Mouse (Mus musculus) intestine, embryonic 15.5 days (tissue): ENCODE results near the gene Hist1h4k. TPM values are rescaled to one million over a fixed set of nuclear protein-coding genes. Genes with fewer than 3 reads are reported as not detected.

Experiments
- ATAC-seq: fragments of 200-750 bp; cut with Nextera tagmentation; 2 replicates; pipeline ENCODE4 v1.8.0; 2017; ENCODE audit warnings: moderate TSS enrichment, moderate library complexity
- H3K27ac ChIP-seq: fragments of 300-500 bp; sonication (generic); 2 replicates; pipeline ENCODE4 v1.5.1; 2015; ENCODE audit warnings: mild to moderate bottlenecking, inconsistent platforms
- H3K27me3 ChIP-seq: fragments of 300-500 bp; sonication (generic); replicated peaks from 2 replicates; pipeline ENCODE4 v1.6.1; 2015; ENCODE audit warnings: inconsistent platforms
- H3K36me3 ChIP-seq: fragments of 300-500 bp; sonication (generic); 2 replicates; pipeline ENCODE4 v1.6.1; 2015; ENCODE audit warnings: inconsistent platforms
- H3K4me1 ChIP-seq: fragments of 300-500 bp; sonication (generic); replicated peaks from 2 replicates; pipeline ENCODE4 v1.6.1; 2015; ENCODE audit warnings: inconsistent platforms
- H3K4me2 ChIP-seq: fragments of 300-500 bp; sonication (generic); replicated peaks from 2 replicates; pipeline ENCODE4 v1.6.1; 2015; ENCODE audit warnings: mild to moderate bottlenecking, inconsistent platforms
- H3K4me3 ChIP-seq: fragments of 300-500 bp; sonication (generic); replicated peaks from 2 replicates; pipeline ENCODE4 v1.5.1; 2015; ENCODE audit warnings: inconsistent platforms
- H3K9ac ChIP-seq: fragments of 300-500 bp; sonication (generic); 2 replicates; pipeline ENCODE4 v1.6.1; 2015; ENCODE audit warnings: inconsistent platforms
- H3K9me3 ChIP-seq: fragments of 300-500 bp; sonication (generic); 2 replicates; pipeline ENCODE4 v1.6.1; 2016; ENCODE audit warnings: inconsistent platforms
- WGBS: fragments of 180-500 bp; shearing (Covaris S2); methylation state at CpG from one replicate; pipeline ENCODE4 v1.1.7; 2015; 5-methylcytosine and 5-hydroxymethylcytosine counted together
- polyA plus RNA-seq: library from polyadenylated mRNA; unstranded; fragments of >200 nt; fragmentation: Nextera tagmentation; extraction: Ambion mirVana; gene quantifications from 2 replicates; pipeline ENCODE4 v1.2.1, GENCODE M21; 2015

The Hist1h4k gene
- polyA plus RNA-seq, 1 experiment from 2014 or later: 1.7 TPM

DNA sequence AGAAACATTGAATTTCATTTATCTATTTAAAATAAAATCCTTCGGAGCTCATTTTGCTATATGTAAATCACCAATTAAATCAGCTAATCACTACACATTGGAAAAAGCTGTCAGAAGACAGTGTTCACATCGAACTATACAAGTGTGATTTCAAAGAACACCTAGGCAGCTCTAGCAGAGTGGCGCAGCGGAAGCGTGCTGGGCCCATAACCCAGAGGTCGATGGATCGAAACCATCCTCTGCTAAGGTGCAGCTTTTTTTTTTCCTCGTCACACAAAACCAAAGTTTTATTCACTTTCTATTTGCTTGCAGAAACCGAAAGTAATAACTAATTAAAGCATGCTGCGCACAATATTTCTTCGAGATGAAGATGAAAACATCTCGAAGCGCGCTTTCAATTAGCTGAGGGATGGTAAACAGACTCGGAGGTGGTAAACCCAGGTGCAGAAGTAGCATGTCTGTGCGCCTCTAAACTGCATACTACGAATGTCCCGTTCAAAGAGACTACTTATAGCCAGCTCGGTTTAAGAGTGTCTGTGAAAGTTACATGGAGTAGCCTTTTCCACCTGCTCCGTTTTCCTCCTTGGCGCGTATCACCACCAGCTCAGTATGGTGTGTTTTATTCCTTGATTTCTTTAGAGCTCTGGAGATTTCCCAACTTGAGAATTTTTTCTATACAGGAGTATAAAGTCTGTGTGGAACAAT, 39.3 kb downstream of the Hist1h4k start:
- H3K4me1 ChIP-seq: peaks cover 8% of the 10 kb centered on the region
- H3K4me3 ChIP-seq: peak overlapping the region; percentile 40
- peak; percentile 84 for ATAC-seq
- H3K36me3 ChIP-seq: no peaks in the 10 kb centered on the region
- H3K9me3 ChIP-seq: no peaks in the 10 kb centered on the region
- no peaks in the 10 kb centered on the region for H3K27me3 ChIP-seq
- H3K4me2 ChIP-seq: peak overlapping the region; percentile 58
- WGBS: 3% methylated on average over 22 of the region's 22 CpGs
- H3K27ac ChIP-seq: no peak overlapping the region
- H3K9ac ChIP-seq: no peak overlapping the region

DNA sequence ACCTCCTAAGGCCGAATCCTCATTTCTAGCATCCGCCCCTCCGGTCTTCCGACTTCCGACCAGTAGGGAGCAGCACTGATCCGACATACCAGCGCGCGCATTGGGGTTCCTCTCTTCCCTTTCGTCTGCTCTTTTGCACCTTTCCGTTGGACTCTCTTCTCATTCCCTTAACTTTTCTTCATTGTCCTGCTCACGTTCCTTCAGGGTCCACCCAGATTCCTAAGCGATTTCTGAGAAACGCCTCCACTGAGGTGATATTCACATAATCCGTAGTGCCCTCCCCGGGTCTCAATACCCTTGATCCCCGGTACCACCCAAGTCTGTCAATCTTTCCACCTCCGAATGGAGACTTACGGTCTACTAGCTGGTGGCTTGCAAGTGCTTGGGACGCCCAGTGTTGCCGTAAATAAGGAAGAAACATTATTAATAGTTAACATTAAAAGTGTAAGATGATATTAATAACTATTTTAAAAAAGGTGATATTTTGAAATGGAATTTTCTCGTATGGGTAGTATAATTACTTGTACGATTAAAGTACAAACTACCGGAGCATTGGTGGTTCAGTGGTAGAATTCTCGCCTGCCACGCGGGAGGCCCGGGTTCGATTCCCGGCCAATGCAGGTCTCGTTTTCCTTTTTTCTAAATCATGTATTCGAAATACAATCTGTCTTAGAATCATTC, 40.1 kb downstream of the Hist1h4k start:
- WGBS: under 1% methylated on average over 32 of the region's 32 CpGs
- H3K9me3 ChIP-seq: no peaks in the 10 kb centered on the region
- peak overlapping the region; percentile 79 for H3K27ac ChIP-seq
- H3K4me1 ChIP-seq: peaks cover 4% of the 10 kb centered on the region
- H3K4me3 ChIP-seq: peak overlapping the region; percentile 62
- H3K4me2 ChIP-seq: peak overlapping the region; percentile 41
- H3K27me3 ChIP-seq: no peaks in the 10 kb centered on the region
- ATAC-seq: peak; percentile 87
- no peaks in the 10 kb centered on the region for H3K36me3 ChIP-seq
- H3K9ac ChIP-seq: peak overlapping the region; percentile 60

DNA sequence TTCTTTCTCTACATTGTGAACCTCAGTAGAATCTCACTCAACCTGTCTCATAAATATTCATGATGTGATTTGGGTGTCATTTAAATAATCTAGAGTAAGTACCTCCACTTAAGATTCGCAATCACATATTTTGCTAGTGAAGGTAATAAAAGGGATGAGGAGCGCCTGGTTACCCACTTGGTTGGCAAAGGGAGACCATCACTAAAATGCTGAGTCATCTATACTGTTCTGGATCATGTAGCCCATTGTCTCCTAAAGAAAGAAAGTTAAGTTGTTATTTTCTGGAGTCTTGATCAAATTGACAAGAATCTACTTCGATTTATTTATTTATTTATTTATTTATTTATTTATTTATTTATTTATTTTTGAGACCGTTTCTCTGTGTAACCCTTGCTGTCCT, 43.6 kb downstream of the Hist1h4k start:
- ATAC-seq: no peak
- WGBS: 71% methylated on average over 4 of the region's 4 CpGs
- Histone ChIP-seq H3K4me2 (no peak overlapping the region), H3K9me3 (no peaks in the 10 kb centered on the region), H3K4me3 (no peak overlapping the region), H3K9ac (no peak overlapping the region), H3K36me3 (no peaks in the 10 kb centered on the region), H3K27me3 (no peaks in the 10 kb centered on the region), H3K4me1 (no peaks in the 10 kb centered on the region), H3K27ac (no peak overlapping the region)

Other genes with a start within 250 kb of the Hist1h4k start
- 12.6 and 13.1 TPM in 2 replicates for gene Gm11273, start 249.1 kb downstream of the Hist1h4k start, polyA plus RNA-seq
- gene Zkscan8, start 219.4 kb downstream of the Hist1h4k start, polyA plus RNA-seq: 3.6 and 5.5 TPM in 2 replicates
- 0.09 and 0.18 TPM in 2 replicates for gene Olfr1366, start 207.7 kb downstream of the Hist1h4k start, polyA plus RNA-seq
- gene Olfr1535, start 190.6 kb downstream of the Hist1h4k start, polyA plus RNA-seq: not detected in 2 replicates
- not detected in 2 replicates for gene Olfr1364, start 168.7 kb downstream of the Hist1h4k start, polyA plus RNA-seq
- not detected in 2 replicates for gene Olfr1362, start 136.5 kb downstream of the Hist1h4k start, polyA plus RNA-seq
- gene Olfr11, start 108.0 kb downstream of the Hist1h4k start, polyA plus RNA-seq: not detected in 2 replicates
- gene Olfr1361, start 87.1 kb downstream of the Hist1h4k start, polyA plus RNA-seq: not detected in 2 replicates
- not detected in 2 replicates for gene Olfr1360, start 73.1 kb downstream of the Hist1h4k start, polyA plus RNA-seq
- not detected in 2 replicates for gene Olfr1359, start 52.4 kb downstream of the Hist1h4k start, polyA plus RNA-seq
- gene Hist1h2bl, start 34.4 kb downstream of the Hist1h4k start, polyA plus RNA-seq: 1.4 and 4.3 TPM in 2 replicates
- gene Hist1h2ai, start 34.1 kb downstream of the Hist1h4k start, polyA plus RNA-seq: 14.7 and 32.5 TPM in 2 replicates
- 5.4 and 13.1 TPM in 2 replicates for gene Hist1h3h, start 32.8 kb downstream of the Hist1h4k start, polyA plus RNA-seq
- gene Hist1h2bm, start 28.5 kb downstream of the Hist1h4k start, polyA plus RNA-seq: 1.7 and 4.3 TPM in 2 replicates
- gene Hist1h4j, start 15.4 kb downstream of the Hist1h4k start, polyA plus RNA-seq: 1.2 and 1.6 TPM in 2 replicates
- gene Hist1h2ak, start 3.3 kb upstream of the Hist1h4k start, polyA plus RNA-seq: 22.4 and 26.3 TPM in 2 replicates
- 3.0 and 5.9 TPM in 2 replicates for gene Hist1h2bn, start 3.6 kb upstream of the Hist1h4k start, polyA plus RNA-seq
- gene Hist1h1b, start 30.1 kb upstream of the Hist1h4k start, polyA plus RNA-seq: 19.8 and 25.0 TPM in 2 replicates
- 89.5 and 101 TPM in 2 replicates for gene Hist1h3i, start 32.9 kb upstream of the Hist1h4k start, polyA plus RNA-seq
- gene Hist1h2an, start 36.7 kb upstream of the Hist1h4k start, polyA plus RNA-seq: 2.4 and 4.7 TPM in 2 replicates
- gene Hist1h2bp, start 37.0 kb upstream of the Hist1h4k start, polyA plus RNA-seq: 2.0 TPM in 2 replicates
- 14.5 and 16.7 TPM in 2 replicates for gene Hist1h2bq, start 59.7 kb upstream of the Hist1h4k start, polyA plus RNA-seq
- gene Hist1h2ao, start 60.0 kb upstream of the Hist1h4k start, polyA plus RNA-seq: 1.7 TPM in 1 of 2 replicates, not detected in the other
- not detected in 2 replicates for gene Hist1h4m, start 61.2 kb upstream of the Hist1h4k start, polyA plus RNA-seq
- 12.0 and 15.9 TPM in 2 replicates for gene Hist1h4n, start 81.7 kb upstream of the Hist1h4k start, polyA plus RNA-seq
- gene Hist1h2ap, start 83.0 kb upstream of the Hist1h4k start, polyA plus RNA-seq: 2,704 and 3,243 TPM in 2 replicates
- 15.0 and 16.4 TPM in 2 replicates for gene Hist1h2br, start 83.2 kb upstream of the Hist1h4k start, polyA plus RNA-seq
- gene Zfp184, start 194.6 kb upstream of the Hist1h4k start, polyA plus RNA-seq: 6.2 and 7.5 TPM in 2 replicates
- 0.06 TPM in 1 of 2 replicates, not detected in the other for gene Pom121l2, start 230.7 kb upstream of the Hist1h4k start, polyA plus RNA-seq